Comparison of ENCODE assay signal across 8 mouse cellular contexts in genomic region chr5:52476826-52477225, GRCm38 (mm10). TPM values are rescaled to one million over a fixed set of nuclear protein-coding genes. Genes with fewer than 3 reads are reported as not detected.
DNase-seq lines count a peak whose midpoint lies in the region; ATAC-seq lines count a peak whose summit lies in the region.

No protein-coding gene starts in this region.

- H3K9me3 ChIP-seq in lung, embryonic 15.5 days: no peaks in the 10 kb centered on the region
- H3K9me3 ChIP-seq in heart, embryonic 12.5 days (replicated peaks): peaks cover 10% of the 10 kb centered on the region; the same call in 1 of the 2 replicates
- H3K9me3 ChIP-seq in limb, embryonic 13.5 days: peaks cover 12% of the 10 kb centered on the region; the same call in 1 of the 2 replicates
- no peaks in the 10 kb centered on the region for H3K9me3 ChIP-seq in stomach, embryonic 15.5 days

- peak overlapping the region; percentile 79 for H3K4me2 ChIP-seq in lung, embryonic 15.5 days
- H3K4me2 ChIP-seq in heart, embryonic 12.5 days: peak overlapping the region; percentile 79
- peak overlapping the region; percentile 84 for H3K4me2 ChIP-seq in limb, embryonic 13.5 days (replicated peaks)
- peak overlapping the region; percentile 80 for H3K4me2 ChIP-seq in stomach, embryonic 15.5 days

- peaks cover 12% of the 10 kb centered on the region for H3K4me1 ChIP-seq in lung, embryonic 15.5 days
- peaks cover 13% of the 10 kb centered on the region for H3K4me1 ChIP-seq in heart, embryonic 12.5 days (replicated peaks)
- peaks cover 8% of the 10 kb centered on the region; the same call in 1 of the 2 replicates for H3K4me1 ChIP-seq in limb, embryonic 13.5 days
- H3K4me1 ChIP-seq in stomach, embryonic 15.5 days: peaks cover 10% of the 10 kb centered on the region; the same call in 1 of the 2 replicates

- H3K27me3 ChIP-seq in lung, embryonic 15.5 days: 0 out of 2 replicates have a peak, but pooled peaks cover 2% of the 10 kb centered on the region
- H3K27me3 ChIP-seq in heart, embryonic 12.5 days (replicated peaks): no peaks in the 10 kb centered on the region
- peaks cover 16% of the 10 kb centered on the region for H3K27me3 ChIP-seq in limb, embryonic 13.5 days
- H3K27me3 ChIP-seq in stomach, embryonic 15.5 days (replicated peaks): no peaks in the 10 kb centered on the region

- ATAC-seq in lung, embryonic 15.5 days (ENCODE audit: borderline replicate concordance, extremely low read depth, low FRiP score, low TSS enrichment): no peak
- ATAC-seq in heart, embryonic 12.5 days (ENCODE audit: insufficient number of reproducible peaks, low FRiP score): no peak
- no peak for ATAC-seq in limb, embryonic 13.5 days (ENCODE audit: low FRiP score, low read depth)
- no peak for ATAC-seq in stomach, embryonic 15.5 days (ENCODE audit: insufficient read depth, low FRiP score, low read depth)
- ATAC-seq in inflammation-experienced regulatory T-cells, adult 6 months: no peak

- DNase-seq in lung, postnatal 10 days: no peak
- DNase-seq in cerebellum, adult 9-11 months: no peak
- DNase-seq in adrenal gland, adult 8-10 months: no peak

- H3K36me3 ChIP-seq in lung, embryonic 15.5 days: no peaks in the 10 kb centered on the region
- H3K36me3 ChIP-seq in heart, embryonic 12.5 days: no peaks in the 10 kb centered on the region
- H3K36me3 ChIP-seq in limb, embryonic 13.5 days: no peaks in the 10 kb centered on the region
- H3K36me3 ChIP-seq in stomach, embryonic 15.5 days: no peaks in the 10 kb centered on the region

- peak overlapping the region; percentile 43 for H3K9ac ChIP-seq in lung, embryonic 15.5 days
- peak overlapping the region; percentile 52 for H3K9ac ChIP-seq in heart, embryonic 12.5 days
- peak overlapping the region; percentile 75 for H3K9ac ChIP-seq in limb, embryonic 13.5 days
- H3K9ac ChIP-seq in stomach, embryonic 15.5 days: peak overlapping the region; percentile 41; the same call in 1 of the 2 replicates

- peak overlapping the region; percentile 78 for H3K27ac ChIP-seq in lung, embryonic 15.5 days
- H3K27ac ChIP-seq in heart, embryonic 12.5 days (ENCODE audit: poor library complexity, severe bottlenecking): peak overlapping the region; percentile 92
- H3K27ac ChIP-seq in limb, embryonic 13.5 days: no peak overlapping the region
- peak overlapping the region; percentile 86 for H3K27ac ChIP-seq in stomach, embryonic 15.5 days

- 4% methylated on average over 7 of the region's 7 CpGs for WGBS in lung, embryonic 15.5 days
- WGBS in heart, embryonic 12.5 days: 4% methylated on average over 7 of the region's 7 CpGs
- WGBS in limb, embryonic 13.5 days: 9% methylated on average over 7 of the region's 7 CpGs
- 7% methylated on average over 7 of the region's 7 CpGs for WGBS in stomach, embryonic 15.5 days

- H3K4me3 ChIP-seq in lung, embryonic 15.5 days: peak overlapping the region; percentile 48
- H3K4me3 ChIP-seq in heart, embryonic 12.5 days: peak overlapping the region; percentile 50
- peak overlapping the region; percentile 55 for H3K4me3 ChIP-seq in limb, embryonic 13.5 days
- H3K4me3 ChIP-seq in stomach, embryonic 15.5 days (replicated peaks): peak overlapping the region; percentile 46

RNA-seq across cellular contexts. Expression of gene Ccdc149, which starts 5.5 kb away (rescaled TPM):
- polyA plus RNA-seq in lung, embryonic 15.5 days (2015; fragmentation: Nextera tagmentation; extraction: Ambion mirVana): 3.3 TPM in 2 replicates
- polyA plus RNA-seq in heart, embryonic 12.5 days (2016; fragmentation: Nextera tagmentation; extraction: Ambion mirVana): 2.6 and 3.1 TPM in 2 replicates
- 1.8 and 2.2 TPM in 2 replicates for polyA plus RNA-seq in limb, embryonic 13.5 days (2015; fragmentation: Nextera tagmentation; extraction: Ambion mirVana)
- polyA plus RNA-seq in stomach, embryonic 15.5 days (2015; fragmentation: Nextera tagmentation; extraction: Ambion mirVana): 4.7 and 5.6 TPM in 2 replicates
- 10 to 100 TPM in 3 of 4 experiments, 1 to 10 TPM in 1; 8.9 to 16.8 (median 13.3) TPM for total RNA-seq in adrenal gland, adult 8-10 months (2022)
- not detected for polyA plus RNA-seq in inflammation-experienced regulatory T-cells, adult 6 months (2017; shearing (Covaris generic))
